Mouse (Mus musculus) limb, embryonic 14.5 days (tissue): Measurements from ENCODE around the gene Ap3m1. TPM values are rescaled to one million over a fixed set of nuclear protein-coding genes. Genes with fewer than 3 reads are reported as not detected.
A peak's percentile ranks its signal among the peaks of the same experiment; 100 is the strongest.

Experiments used
- ATAC-seq: fragments of 200-750 bp; cut with Nextera tagmentation; 2 replicates; pipeline ENCODE4 v1.8.0; 2017; ENCODE audit warnings: low read depth, moderate number of reproducible peaks, moderate TSS enrichment; ENCODE audit not compliant: low FRiP score
- DNase-seq: peaks from one replicate; pipeline ENCODE4 v3.0.0-alpha.2; 2015; ENCODE audit warnings: low spot score
- H3K27ac ChIP-seq: fragments of 300-500 bp; sonication (generic); replicated peaks from 2 replicates; pipeline ENCODE4 v1.5.1; 2014; ENCODE audit warnings: low read depth, mild to moderate bottlenecking, low read length, moderate library complexity, mixed read lengths
- H3K27me3 ChIP-seq: fragments of 300-500 bp; sonication (generic); 2 replicates; pipeline ENCODE4 v1.6.1; 2014; ENCODE audit warnings: low read length, mixed read lengths; ENCODE audit not compliant: control insufficient read depth, insufficient read depth
- H3K36me3 ChIP-seq: fragments of 300-500 bp; sonication (generic); 2 replicates; pipeline ENCODE4 v1.6.1; 2014; ENCODE audit warnings: mild to moderate bottlenecking, low read length, moderate library complexity, mixed read lengths; ENCODE audit not compliant: control insufficient read depth, insufficient read depth
- H3K4me1 ChIP-seq: fragments of 300-500 bp; sonication (generic); 2 replicates; pipeline ENCODE4 v1.6.1; 2014; ENCODE audit warnings: antibody characterized with exemption, low read length, mixed read lengths; ENCODE audit not compliant: control insufficient read depth, insufficient read depth
- H3K4me2 ChIP-seq: fragments of 300-500 bp; sonication (generic); replicated peaks from 2 replicates; pipeline ENCODE4 v1.6.1; 2014; ENCODE audit warnings: low read depth, mild to moderate bottlenecking, low read length, moderate library complexity; ENCODE audit not compliant: severe bottlenecking
- H3K4me3 ChIP-seq: fragments of 300-500 bp; sonication (generic); replicated peaks from 2 replicates; pipeline ENCODE4 v1.5.1; 2014; ENCODE audit warnings: low read length
- H3K9ac ChIP-seq: fragments of 300-500 bp; sonication (generic); 2 replicates; pipeline ENCODE4 v1.6.1; 2014; ENCODE audit warnings: mild to moderate bottlenecking, low read depth, low read length, moderate library complexity; ENCODE audit not compliant: severe bottlenecking
- H3K9me3 ChIP-seq: fragments of 300-500 bp; sonication (generic); 2 replicates; pipeline ENCODE4 v1.6.1; 2016; ENCODE audit warnings: low read length; ENCODE audit not compliant: control insufficient read depth
- POLR2A ChIP-seq: fragments of 200-500 bp; IDR thresholded peaks from 2 replicates; pipeline ENCODE4 v1.8.0; 2012; ENCODE audit warnings: inconsistent platforms, mild to moderate bottlenecking, moderate library complexity, borderline replicate concordance; ENCODE audit not compliant: insufficient read depth, insufficient read length; ENCODE audit errors: extremely low read depth
- WGBS: fragments of 180-500 bp; shearing (Covaris S2); extraction: QIAGEN DNeasy Blood & Tissue Kit; methylation state at CpG from one replicate; pipeline ENCODE4 v1.1.7; 2014; 5-methylcytosine and 5-hydroxymethylcytosine counted together
- polyA plus RNA-seq, 2 experiments: library from polyadenylated mRNA; depleted of rRNA in 1 of 2; stranded (reverse) in 1 of 2; unstranded in 1 of 2; fragments of >200 nt; fragmentation: Nextera tagmentation in 1 of 2; extraction: Ambion mirVana in 1 of 2; gene quantifications; 2 replicates each; pipeline versions ENCODE4 v1.2.1 to v1.2.3; 2012 to 2014

Ap3m1 gene
- polyA plus RNA-seq, 2 experiments = 76.4 to 86.6 TPM

- Histone ChIP-seq H3K4me1 (0 out of 2 replicates have a peak, but pooled peaks cover 3% of the 10 kb centered on the region), H3K27ac (no peak overlapping the region), H3K4me2 (peak overlapping the region; percentile 83), H3K9ac (no peak overlapping the region), H3K4me3 (peak overlapping the region; percentile 91), H3K27me3 (no peaks in the 10 kb centered on the region), H3K9me3 (no peaks in the 10 kb centered on the region), H3K36me3 (0 out of 2 replicates have a peak, but pooled peaks cover 4% of the 10 kb centered on the region)
- 52% methylated on average over 7 of the region's 7 CpGs for WGBS
- ATAC-seq (no peak), DNase-seq (no peak)
- TF ChIP-seq POLR2A = no peak
Observed at GRCm38 (mm10) chr14:21053586-21053985, 1.3 kb upstream of the Ap3m1 start.

GRCm38 (mm10) chr14:21053151-21053550, 843 bp upstream of the Ap3m1 start:
- H3K9ac ChIP-seq = peak overlapping the region; percentile 77
- no peak for DNase-seq
- peak overlapping the region; percentile 91 for H3K4me3 ChIP-seq
- 5% methylated on average over 8 of the region's 8 CpGs for WGBS
- no peak for TF ChIP-seq POLR2A
- 0 out of 2 replicates have a peak, but pooled peaks cover 4% of the 10 kb centered on the region for H3K36me3 ChIP-seq
- no peaks in the 10 kb centered on the region for H3K27me3 ChIP-seq
- no peaks in the 10 kb centered on the region for H3K9me3 ChIP-seq
- no peak overlapping the region for H3K27ac ChIP-seq
- H3K4me1 ChIP-seq = 0 out of 2 replicates have a peak, but pooled peaks cover 3% of the 10 kb centered on the region
- no peak for ATAC-seq
- peak overlapping the region; percentile 83 for H3K4me2 ChIP-seq

GRCm38 (mm10) chr14:21052781-21053130, 448 bp upstream of the Ap3m1 start:
- no peak for TF ChIP-seq POLR2A
- H3K27ac ChIP-seq = peak overlapping the region; percentile 94
- ATAC-seq (peak; percentile 73), DNase-seq (peak; percentile 72)
- H3K4me3 ChIP-seq = peak overlapping the region; percentile 91
- H3K9ac ChIP-seq = peak overlapping the region; percentile 77
- 0% methylated on average over 25 of the region's 25 CpGs for WGBS
- H3K9me3 ChIP-seq = no peaks in the 10 kb centered on the region
- peak overlapping the region; percentile 83 for H3K4me2 ChIP-seq
- 0 out of 2 replicates have a peak, but pooled peaks cover 4% of the 10 kb centered on the region for H3K36me3 ChIP-seq
- H3K27me3 ChIP-seq = no peaks in the 10 kb centered on the region
- H3K4me1 ChIP-seq = 0 out of 2 replicates have a peak, but pooled peaks cover 3% of the 10 kb centered on the region

- no peak for TF ChIP-seq POLR2A
- H3K9ac ChIP-seq = peak overlapping the region; percentile 77
- ATAC-seq = no peak; the same call in 1 of the 2 replicates
- peak overlapping the region; percentile 94 for H3K27ac ChIP-seq
- no peak for DNase-seq
- no peaks in the 10 kb centered on the region for H3K9me3 ChIP-seq
- peak overlapping the region; percentile 83 for H3K4me2 ChIP-seq
- 0 out of 2 replicates have a peak, but pooled peaks cover 3% of the 10 kb centered on the region for H3K4me1 ChIP-seq
- H3K4me3 ChIP-seq = peak overlapping the region; percentile 91
- 0 out of 2 replicates have a peak, but pooled peaks cover 4% of the 10 kb centered on the region for H3K36me3 ChIP-seq
- WGBS = 12% methylated on average over 22 of the region's 28 CpGs
- H3K27me3 ChIP-seq = no peaks in the 10 kb centered on the region
Observed at GRCm38 (mm10) chr14:21051380-21052111, 762 bp downstream of the Ap3m1 start.

GRCm38 (mm10) chr14:21050734-21051133, 1.6 kb downstream of the Ap3m1 start:
- Histone ChIP-seq H3K4me1 (0 out of 2 replicates have a peak, but pooled peaks cover 3% of the 10 kb centered on the region), H3K27ac (no peak overlapping the region), H3K4me3 (no peak overlapping the region), H3K9me3 (no peaks in the 10 kb centered on the region), H3K36me3 (0 out of 2 replicates have a peak, but pooled peaks cover 6% of the 10 kb centered on the region), H3K27me3 (no peaks in the 10 kb centered on the region), H3K9ac (no peak overlapping the region), H3K4me2 (peak overlapping the region; percentile 83; the same call in 1 of the 2 replicates)
- ATAC-seq (no peak), DNase-seq (no peak)
- 78% methylated on average over 3 of the region's 3 CpGs for WGBS
- TF ChIP-seq POLR2A = no peak
